Mouse (Mus musculus) E14TG2a.4 (cell line): Measurements from ENCODE around the gene Igf2bp3.

Experiments used
- CTCF ChIP-seq: conservative IDR thresholded peaks from 2 replicates; pipeline ENCODE4 v1.5.1; 2014; ENCODE audit warnings: low read length
- NANOG ChIP-seq: IDR thresholded peaks from 2 replicates; pipeline ENCODE4 v1.6.1; 2014; ENCODE audit warnings: borderline replicate concordance, low read length, mixed read lengths

DNA sequence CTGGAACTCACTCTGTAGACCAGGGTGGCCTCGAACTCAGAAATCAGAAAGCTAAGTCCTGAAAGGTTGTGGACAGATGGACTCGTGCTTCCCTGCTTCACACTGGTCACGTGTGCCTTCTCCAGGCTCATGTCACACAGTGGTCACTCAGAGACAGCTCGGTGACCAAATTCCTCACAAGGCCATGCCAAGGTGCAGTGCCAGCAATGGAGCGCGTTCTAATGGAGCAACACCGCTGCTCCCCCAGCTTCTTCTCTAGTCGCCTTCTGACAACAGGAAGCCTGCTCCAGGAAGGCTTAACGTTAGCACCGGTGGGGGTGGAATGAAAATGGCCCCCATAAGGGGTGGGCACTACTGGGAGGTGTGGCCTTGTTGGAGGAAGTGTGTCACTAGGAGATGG is 119.8 kb downstream of the Igf2bp3 start:
- no peak for TF ChIP-seq CTCF
- TF ChIP-seq NANOG, result no peak
